Mouse (Mus musculus) ovary, adult 18-20 months (tissue): Measurements from ENCODE around the gene Hmgb2.

Experiments used
- DNase-seq: peaks from one replicate; pipeline ENCODE4 v3.0.0; 2022; ENCODE audit warnings: low spot score, mixed read lengths

The Hmgb2 gene

DNA sequence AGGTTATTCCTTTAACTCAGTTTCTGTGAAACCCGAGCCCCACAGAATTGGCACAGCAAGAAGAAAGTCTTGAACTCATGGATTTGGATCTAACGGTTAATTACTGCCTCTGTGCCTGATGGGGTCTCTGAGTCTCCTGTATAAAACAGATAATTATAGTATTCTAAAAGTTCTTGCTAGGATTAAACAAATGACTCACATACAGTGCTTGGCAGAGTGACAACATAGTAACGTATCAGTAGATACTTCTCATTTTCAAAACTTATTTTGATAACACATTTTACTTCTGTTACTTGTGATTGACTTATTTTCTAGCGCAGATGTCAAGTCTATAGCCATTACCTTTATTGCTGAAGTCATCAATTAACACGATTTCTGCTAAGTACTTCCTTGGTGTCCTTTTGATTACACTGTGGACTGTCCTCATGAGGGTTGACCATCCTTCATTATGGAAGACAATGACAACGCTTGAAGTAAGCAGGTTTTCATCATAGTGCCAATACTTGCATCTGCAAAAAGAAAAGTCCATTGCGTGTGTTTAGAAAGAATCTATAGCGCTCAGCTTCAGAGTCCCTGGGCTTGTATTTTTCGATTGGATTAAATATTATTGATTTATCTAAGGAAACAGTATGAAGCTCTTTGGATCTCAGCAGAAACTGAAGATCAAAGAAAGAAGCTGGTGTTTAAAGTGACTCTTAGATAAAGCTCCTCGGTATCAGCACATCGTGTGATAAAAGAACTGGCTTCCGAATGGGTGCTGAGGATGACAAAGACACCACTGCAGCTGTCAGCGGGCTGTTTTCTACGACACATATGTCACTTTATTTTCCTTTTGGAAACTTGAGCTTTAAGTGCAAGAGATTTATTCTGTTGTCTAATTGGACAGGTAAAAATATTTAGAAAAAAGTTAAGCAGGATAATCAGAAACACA is 40.7 kb downstream of the Hmgb2 start:
- DNase-seq = no peak

DNA sequence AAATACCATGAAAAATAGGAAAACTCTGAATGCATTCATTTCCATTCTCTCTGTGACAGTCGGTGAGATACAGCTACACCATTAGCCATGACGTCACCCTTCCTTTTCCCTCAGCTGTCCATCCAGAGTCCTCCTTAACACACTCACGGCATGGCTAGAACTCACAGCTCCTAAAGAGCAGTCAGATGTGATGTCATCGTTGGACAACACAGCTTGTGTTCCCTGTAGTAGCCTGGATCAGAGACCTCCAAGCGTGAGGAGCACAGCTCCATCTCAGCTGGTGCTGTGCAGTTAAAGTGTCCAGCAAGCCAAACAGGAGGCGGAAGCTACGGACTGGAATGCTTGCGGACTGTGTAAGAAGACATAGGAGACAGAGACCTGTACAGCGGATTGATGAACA is 49.2 kb downstream of the Hmgb2 start:
- no peak for DNase-seq

DNA sequence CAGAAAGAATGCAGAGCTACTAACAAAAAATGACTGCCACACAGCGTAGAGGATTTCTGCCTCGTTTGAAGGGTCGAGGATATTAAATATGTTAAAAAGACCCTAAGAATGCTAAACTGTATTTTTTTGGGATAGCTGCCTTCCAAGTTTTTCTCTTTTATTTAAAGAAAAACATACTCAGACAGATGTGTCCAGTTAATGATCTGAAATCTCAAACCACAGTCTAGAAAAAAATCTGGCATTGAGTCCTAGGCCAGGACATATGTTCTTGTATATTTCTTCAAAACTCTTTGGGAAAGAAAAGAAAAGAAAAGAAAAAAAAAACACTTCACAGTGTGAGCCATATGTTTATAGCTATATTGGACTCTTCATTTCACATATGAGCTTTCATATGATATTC is 51.0 kb downstream of the Hmgb2 start:
- DNase-seq = no peak

DNA sequence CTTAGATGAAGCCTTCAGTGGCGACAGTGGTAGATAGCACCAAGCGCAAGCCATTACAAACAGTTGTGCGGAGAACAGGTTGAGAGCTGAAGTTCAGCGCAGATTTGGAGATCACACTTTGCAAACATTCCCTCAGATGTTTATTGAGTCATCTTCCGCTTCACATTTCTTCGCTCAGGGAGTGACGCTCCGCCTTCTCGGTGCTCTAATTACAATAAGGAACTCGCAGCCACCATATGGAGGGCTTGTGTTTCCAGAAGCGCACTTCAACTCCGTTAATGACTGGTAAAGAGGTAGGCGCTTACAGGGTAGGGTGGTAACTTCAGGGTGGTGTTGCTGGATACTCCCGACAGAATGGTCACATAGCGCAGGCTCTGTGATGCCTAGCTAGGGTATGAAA is 52.0 kb downstream of the Hmgb2 start:
- DNase-seq = no peak

DNA sequence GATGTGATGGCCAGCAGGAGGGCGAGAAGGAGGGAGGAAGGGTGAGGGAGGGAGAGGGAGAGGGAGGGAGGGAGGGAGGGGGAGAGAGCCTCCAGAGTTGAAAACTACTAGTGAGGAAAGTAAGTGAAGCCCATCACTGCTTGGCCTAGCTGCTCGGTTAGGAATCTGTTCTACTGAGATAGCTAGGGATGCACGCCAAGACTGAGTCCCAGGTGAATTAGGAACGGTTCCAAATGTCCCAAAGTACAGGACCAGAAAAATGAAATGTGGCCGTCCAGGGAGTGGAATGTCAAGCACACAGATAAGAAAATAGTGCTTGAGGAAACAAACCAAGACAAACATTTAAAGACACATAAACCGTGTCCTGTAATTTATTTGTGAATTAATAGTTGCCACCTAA is 53.3 kb downstream of the Hmgb2 start:
- no peak for DNase-seq
